Mouse (Mus musculus) central nervous system, embryonic 14 days (tissue): ENCODE data around the gene Fam117b. TPM values are rescaled to one million over a fixed set of nuclear protein-coding genes. Genes with fewer than 3 reads are reported as not detected.

Experiments
- polyA plus RNA-seq: library from polyadenylated mRNA; depleted of rRNA; stranded (reverse); fragments of >200 nt; gene quantifications from 2 replicates; pipeline ENCODE4 v1.2.3, GENCODE M21; 2012; rRNA removed

The Fam117b gene
- 40.3 and 41.4 TPM in 2 replicates for polyA plus RNA-seq

GRCm38 (mm10) chr1:59912413-59913157 lies at the start of gene Fam117b:
TSS of gene Fam117b (plus strand) at chr1:59913006.

Other genes with a start within 250 kb of the Fam117b start
- gene Sumo1, start 242.2 kb upstream of the Fam117b start, polyA plus RNA-seq: 130 and 147 TPM in 2 replicates
- gene Nop58, start 228.0 kb upstream of the Fam117b start, polyA plus RNA-seq: 78.0 and 84.6 TPM in 2 replicates
- gene Bmpr2, start 149.6 kb upstream of the Fam117b start, polyA plus RNA-seq: 15.8 and 17.6 TPM in 2 replicates
- 19.8 and 21.6 TPM in 2 replicates for gene Ica1l, start 130.2 kb downstream of the Fam117b start, polyA plus RNA-seq
- gene Carf, start 185.2 kb downstream of the Fam117b start, polyA plus RNA-seq: 8.6 and 9.8 TPM in 2 replicates
- 19.0 and 21.9 TPM in 2 replicates for gene Wdr12, start 185.6 kb downstream of the Fam117b start, polyA plus RNA-seq